Mouse (Mus musculus) gastrocnemius, postnatal 14 days (tissue): ENCODE results near the gene Tmem262. TPM values are rescaled to one million over a fixed set of nuclear protein-coding genes. Genes with fewer than 3 reads are reported as not detected.

ENCODE experiments used
- DNase-seq: peaks from one replicate; pipeline ENCODE4 v3.0.0; 2021; ENCODE audit warnings: mixed read lengths
- intact Hi-C: fragments of 180-260 bp; cut with DNase I; formaldehyde crosslinking; loops from one replicate; pipeline ENCODE4 v1.15.1; 2025; ENCODE audit warnings: low total_unique reads
- total RNA-seq, 2 experiments: library from RNA; stranded (reverse); gene quantifications; 2 replicates each; pipeline ENCODE4 v1.2.3; 2021

Tmem262 gene
- total RNA-seq, 2 experiments from 2014 or later = not detected

GRCm38 (mm10) chr19:6085417-6085879, 5.6 kb downstream of the Tmem262 start:
- intact Hi-C loops = no loop called here
- DNase-seq = peak; percentile 29

DNA sequence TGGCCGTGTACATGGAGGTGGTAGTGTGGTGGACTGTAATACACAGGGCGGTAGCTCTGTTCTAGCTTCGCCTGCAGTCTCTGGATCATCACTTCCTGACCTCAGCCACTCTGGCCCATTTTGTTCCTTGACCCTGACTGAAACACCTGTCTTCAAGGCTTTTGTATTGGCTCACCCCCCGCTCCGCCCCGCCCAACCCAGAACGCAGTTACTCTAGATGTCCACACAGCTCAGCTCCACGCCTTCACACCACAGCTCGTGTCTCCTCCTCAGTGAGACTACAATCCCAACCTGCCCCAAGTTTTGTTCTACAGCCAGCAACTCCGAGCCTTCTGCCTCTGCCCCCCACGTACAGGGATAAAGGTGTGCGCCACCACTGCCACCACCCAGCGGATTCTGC, 9.0 kb downstream of the Tmem262 start:
- DNase-seq = no peak
- intact Hi-C loops = no loop called here

GRCm38 (mm10) chr19:6094119-6094518, 14.3 kb downstream of the Tmem262 start, which contains the start of gene AC131692.1:
TSS of gene AC131692.1 (plus strand) at chr19:6094419.
- intact Hi-C loops = no loop called here

GRCm38 (mm10) chr19:6097847-6098246, 18.0 kb downstream of the Tmem262 start:
- intact Hi-C loops = no loop called here
- DNase-seq = no peak

More at GRCm38 (mm10) chr19:6094119-6094518, 14.3 kb downstream of the Tmem262 start, which contains the start of gene AC131692.1:
- no peak for DNase-seq

- intact Hi-C loops = no loop called here
- DNase-seq = no peak
These were observed 21.4 kb downstream of the Tmem262 start for GRCm38 (mm10) chr19:6101186-6101585.

DNA sequence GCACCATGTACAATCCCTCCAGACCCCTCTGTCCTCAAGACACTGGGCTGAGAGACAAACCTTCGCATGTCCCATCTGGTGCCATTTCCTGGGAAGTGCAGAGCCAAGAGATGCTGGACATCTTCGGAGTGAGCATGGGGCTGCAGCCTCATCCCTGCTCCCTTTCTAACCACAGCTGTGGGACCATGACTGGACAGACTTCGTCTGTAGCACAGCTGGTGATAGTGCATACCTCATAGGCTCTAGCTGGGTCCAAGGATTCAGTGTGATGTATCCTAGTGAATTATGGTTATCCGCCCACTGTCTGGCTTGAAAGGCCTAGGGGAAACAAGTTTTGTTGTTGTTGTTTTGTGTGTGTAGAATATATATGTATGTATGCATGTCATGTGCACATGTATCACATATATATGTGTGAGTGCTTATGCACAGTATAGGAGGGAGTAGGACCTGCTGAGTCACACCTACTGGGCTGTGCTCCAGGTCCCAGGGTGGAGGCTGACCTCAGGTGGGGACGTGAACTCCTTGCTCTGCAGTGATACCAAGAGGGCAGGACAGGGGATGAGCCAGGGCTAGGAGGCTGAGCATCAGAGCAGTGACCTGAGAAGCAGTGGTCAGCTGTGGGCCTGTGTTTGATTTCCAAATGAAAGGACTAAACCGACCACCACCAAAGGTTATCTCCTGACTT, 22.5 kb downstream of the Tmem262 start:
- intact Hi-C loops = no loop called here
- no peak for DNase-seq

DNA sequence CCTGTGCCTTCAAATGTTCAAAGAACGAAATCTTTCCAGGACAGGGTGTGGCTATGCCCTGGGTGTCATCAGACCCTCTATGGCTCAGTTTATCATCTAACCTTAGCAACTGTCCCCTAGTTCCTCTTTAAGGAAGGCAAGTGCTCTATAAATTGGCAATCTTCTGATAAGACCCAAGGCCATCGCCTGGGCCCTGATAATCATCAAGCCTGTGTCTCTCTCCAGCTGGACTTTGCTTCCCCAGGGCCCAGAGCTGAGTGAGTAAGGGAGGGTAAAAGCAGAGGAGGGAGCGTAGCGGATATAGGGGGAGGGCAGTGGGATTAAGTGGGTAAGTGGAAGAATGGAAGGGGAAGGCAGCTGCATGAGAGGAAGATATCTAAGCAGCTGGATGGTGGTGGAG, 24.6 kb downstream of the Tmem262 start:
- no peak for DNase-seq
- intact Hi-C loops = no loop called here

- intact Hi-C loops = no loop called here
- DNase-seq = no peak
These were observed 25.8 kb downstream of the Tmem262 start, which contains the start of gene Naaladl1 for GRCm38 (mm10) chr19:6105586-6105985. TSS of gene Naaladl1 (plus strand) at chr19:6105782.

- no peak for DNase-seq
- intact Hi-C loops = no loop called here
These were observed 33.3 kb downstream of the Tmem262 start for GRCm38 (mm10) chr19:6113116-6113515.

GRCm38 (mm10) chr19:6116113-6116850, 36.4 kb downstream of the Tmem262 start:
- intact Hi-C loops = no loop called here
- no peak for DNase-seq

GRCm38 (mm10) chr19:6117346-6117985, 37.6 kb downstream of the Tmem262 start:
- intact Hi-C loops = no loop called here
- DNase-seq = no peak

- DNase-seq = peak; percentile 87
- intact Hi-C loops = no loop called here
These were observed 38.3 kb downstream of the Tmem262 start, which contains the start of gene Sac3d1 for GRCm38 (mm10) chr19:6117986-6118676. TSS of gene Sac3d1 (minus strand) at chr19:6118650.

- intact Hi-C loops = no loop called here
- DNase-seq = no peak
These were observed 38.9 kb downstream of the Tmem262 start for GRCm38 (mm10) chr19:6118677-6119185.

DNA sequence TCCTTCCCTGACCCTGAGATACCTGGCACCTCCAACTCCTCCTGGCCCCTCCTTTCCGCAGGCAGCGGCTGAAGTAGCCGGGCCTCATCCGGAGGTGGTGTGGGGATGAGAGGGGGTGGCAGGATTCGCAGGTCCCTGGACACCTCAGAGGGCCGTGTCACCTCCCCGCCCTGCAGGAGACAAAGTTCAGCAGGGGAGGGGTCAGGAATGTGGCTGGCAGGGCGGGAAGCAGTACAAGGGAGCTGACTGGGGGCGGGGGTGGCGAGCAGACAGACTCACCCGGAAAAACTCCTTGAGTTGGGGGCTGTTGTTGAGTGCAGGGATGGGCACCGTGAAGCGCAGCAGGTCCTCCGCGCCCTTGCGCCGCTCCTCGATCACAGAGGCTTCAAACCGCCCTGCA, 41.9 kb downstream of the Tmem262 start:
- no peak for DNase-seq
- intact Hi-C loops = loop anchor here (10.0 kb wide), 1 partner anchor 157 kb away; the partner anchor contains the start of gene Pola2

GRCm38 (mm10) chr19:6123330-6123729, 43.5 kb downstream of the Tmem262 start:
- intact Hi-C loops = loop anchor here (10.0 kb wide), 1 partner anchor 159 kb away; the partner anchor contains the start of gene Pola2
- DNase-seq = no peak

DNA sequence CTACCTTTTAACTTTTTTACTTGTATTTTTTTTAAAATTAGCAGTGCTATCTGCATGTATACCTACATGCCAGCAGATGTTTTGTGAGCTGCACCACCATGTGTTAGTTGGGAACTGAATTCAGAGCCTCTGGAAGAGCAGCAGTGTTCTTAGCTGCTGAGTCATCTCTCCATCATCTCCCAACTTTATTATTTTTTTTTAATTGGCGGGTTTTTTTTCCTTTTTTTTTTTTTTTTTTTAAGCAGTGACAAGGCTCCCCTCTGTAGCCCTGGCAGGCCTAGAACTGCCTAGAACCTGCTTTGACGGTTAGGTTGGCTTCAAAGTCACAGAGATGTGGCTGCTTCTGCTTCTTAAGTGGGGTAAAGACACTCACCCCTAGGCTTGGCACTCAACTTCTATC, 45.1 kb downstream of the Tmem262 start:
- intact Hi-C loops = loop anchor here (10.0 kb wide), 1 partner anchor 160 kb away; the partner anchor contains the start of gene Pola2
- DNase-seq = no peak

- intact Hi-C loops = loop anchor here (10.0 kb wide), 1 partner anchor 161 kb away; the partner anchor contains the start of gene Pola2
- DNase-seq = no peak
These were observed 46.5 kb downstream of the Tmem262 start for GRCm38 (mm10) chr19:6126289-6126688.

DNA sequence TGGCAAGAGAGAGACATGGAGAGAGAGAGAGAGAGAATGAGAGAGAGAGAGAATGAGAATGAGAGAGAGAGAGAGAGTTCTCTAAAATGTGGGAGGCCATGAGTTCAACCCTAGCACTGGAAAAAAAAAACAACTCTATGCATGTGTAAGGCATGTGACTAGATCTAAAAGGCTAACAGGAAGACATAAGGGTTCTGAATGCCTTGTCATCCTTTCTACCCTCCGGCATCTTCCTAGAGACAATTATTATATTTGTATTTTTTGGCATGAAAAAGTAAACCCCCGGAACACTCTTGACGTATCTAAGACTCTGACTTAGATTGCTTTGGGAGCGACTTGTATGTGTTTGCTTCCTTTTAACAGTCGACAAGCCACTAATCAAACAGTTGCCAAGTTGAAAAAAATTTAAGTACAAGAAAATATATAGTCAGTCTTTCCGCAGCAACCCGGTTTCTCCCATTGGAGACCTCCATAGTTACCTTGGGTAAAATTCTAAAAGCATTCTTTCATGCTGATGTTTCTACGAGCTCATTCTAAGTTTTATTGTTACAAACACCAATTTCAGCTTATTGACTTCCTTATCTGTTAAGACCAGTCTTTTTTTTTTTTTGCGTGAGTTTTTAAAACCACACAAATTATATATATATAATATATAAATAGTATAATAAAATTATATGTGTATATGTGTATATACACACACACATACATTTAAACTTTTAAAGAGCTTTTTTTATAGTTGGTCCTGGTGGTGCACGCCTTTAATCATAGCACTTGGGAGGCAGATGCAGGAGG, 47.2 kb downstream of the Tmem262 start:
- no peak for DNase-seq
- intact Hi-C loops = loop anchor here (10.0 kb wide), 1 partner anchor 162 kb away; the partner anchor contains the start of gene Pola2
